Mouse (Mus musculus): ENCODE measurements around the gene Fhad1.

The Fhad1 gene

DNA sequence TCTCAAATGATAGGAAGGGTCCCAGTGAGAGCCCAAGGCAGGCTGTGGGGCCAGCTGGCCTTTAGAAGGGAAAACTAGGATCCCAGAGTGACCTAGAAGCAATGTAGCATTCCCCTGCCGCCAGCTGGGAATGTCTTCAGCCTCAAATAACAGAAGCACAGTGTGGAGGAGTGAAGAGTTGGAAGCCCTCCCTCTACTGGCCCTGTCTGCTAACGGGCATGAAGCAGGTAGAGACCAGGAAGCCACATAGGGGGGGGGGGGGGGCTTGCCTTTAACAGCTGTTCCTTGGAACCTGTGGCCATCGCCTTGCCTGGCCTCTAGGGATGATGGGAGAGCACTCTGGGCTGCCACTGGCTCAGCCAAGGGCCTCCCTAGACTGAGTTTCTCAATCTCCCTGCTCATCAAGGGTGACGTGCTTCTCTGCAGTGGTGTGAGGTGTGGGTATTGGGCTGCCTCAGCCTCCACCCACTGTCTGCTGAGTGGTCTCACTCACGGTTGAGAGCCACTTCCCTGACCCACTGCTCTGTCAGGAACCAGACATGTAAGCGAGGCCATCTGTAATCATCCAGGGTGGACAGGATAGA lies 128.4 kb downstream of the Fhad1 start:
- no peak for DNase-seq (ENCODE audit: low spot score in 2 of 2)

GRCm38 (mm10) chr4:141885451-141885850 lies 129.4 kb downstream of the Fhad1 start:
- DNase-seq (ENCODE audit: low spot score in 2 of 2), result peak in 1 of 2 experiments; percentile 65

- no peak for DNase-seq (ENCODE audit: low spot score in 2 of 2)
These were observed 132.0 kb downstream of the Fhad1 start for GRCm38 (mm10) chr4:141882858-141883257.

- DNase-seq (ENCODE audit: low spot score in 2 of 2), result no peak
These were observed 132.9 kb downstream of the Fhad1 start for GRCm38 (mm10) chr4:141881950-141882349.

DNA sequence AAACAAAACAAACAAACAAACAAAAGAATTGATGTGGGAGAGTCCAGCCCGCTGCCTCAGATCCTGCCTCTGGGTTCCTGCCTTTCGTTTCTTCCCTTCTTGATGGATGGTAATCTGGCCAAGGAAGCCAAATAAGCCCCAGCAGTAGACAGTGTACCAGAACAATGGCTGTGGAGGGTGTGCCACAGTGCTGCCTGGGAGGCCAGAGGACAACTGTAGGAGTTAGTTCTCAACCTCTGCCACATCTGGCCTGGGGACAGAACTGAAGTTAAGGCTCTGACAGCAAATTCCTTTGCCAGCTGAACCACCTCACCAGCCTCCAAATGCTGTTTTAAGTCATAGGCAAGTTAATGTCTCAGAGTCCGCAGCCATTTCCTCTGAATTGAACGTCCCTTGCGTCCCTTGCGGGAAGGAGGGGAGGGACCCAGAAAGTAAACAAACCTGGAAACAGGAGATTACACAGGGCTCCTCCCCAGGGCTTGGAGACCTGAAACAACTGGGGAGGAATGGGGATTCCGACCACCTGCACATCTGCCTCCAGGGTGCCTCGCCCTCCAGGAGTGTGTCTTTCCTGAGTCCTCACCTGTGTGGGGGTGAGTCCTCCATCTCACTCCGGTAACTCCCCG lies 133.5 kb downstream of the Fhad1 start:
- DNase-seq (ENCODE audit: low spot score in 2 of 2), result no peak

- no peak for DNase-seq (ENCODE audit: low spot score in 2 of 2)
These were observed 135.0 kb downstream of the Fhad1 start for GRCm38 (mm10) chr4:141879875-141880274.

GRCm38 (mm10) chr4:141879074-141879473 lies 135.8 kb downstream of the Fhad1 start:
- peak in 1 of 2 experiments; percentile 56 for DNase-seq (ENCODE audit: low spot score in 2 of 2)

DNA sequence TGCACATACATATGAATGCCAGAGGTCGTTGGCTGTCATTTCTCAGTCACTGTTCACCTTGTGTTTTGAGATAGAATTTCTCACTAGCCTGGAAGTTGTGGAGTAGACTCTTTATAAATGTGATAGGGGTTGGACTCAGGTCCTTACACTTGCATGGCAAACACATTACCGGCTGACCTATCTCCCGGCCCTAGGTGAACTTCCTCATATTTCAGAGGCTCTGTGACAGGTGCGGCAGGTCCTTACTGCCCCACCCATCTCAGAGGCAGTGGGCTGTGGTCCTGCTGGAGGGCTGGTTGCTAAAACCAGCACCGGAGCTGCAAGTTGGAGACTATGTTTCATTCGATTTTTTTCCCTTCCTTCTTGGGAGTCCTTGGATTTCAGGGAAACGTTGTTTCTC lies 136.3 kb downstream of the Fhad1 start:
- no peak for DNase-seq (ENCODE audit: low spot score in 2 of 2)

GRCm38 (mm10) chr4:141875481-141876108 lies 139.3 kb downstream of the Fhad1 start:
- DNase-seq (ENCODE audit: low spot score in 2 of 2), result no peak

DNA sequence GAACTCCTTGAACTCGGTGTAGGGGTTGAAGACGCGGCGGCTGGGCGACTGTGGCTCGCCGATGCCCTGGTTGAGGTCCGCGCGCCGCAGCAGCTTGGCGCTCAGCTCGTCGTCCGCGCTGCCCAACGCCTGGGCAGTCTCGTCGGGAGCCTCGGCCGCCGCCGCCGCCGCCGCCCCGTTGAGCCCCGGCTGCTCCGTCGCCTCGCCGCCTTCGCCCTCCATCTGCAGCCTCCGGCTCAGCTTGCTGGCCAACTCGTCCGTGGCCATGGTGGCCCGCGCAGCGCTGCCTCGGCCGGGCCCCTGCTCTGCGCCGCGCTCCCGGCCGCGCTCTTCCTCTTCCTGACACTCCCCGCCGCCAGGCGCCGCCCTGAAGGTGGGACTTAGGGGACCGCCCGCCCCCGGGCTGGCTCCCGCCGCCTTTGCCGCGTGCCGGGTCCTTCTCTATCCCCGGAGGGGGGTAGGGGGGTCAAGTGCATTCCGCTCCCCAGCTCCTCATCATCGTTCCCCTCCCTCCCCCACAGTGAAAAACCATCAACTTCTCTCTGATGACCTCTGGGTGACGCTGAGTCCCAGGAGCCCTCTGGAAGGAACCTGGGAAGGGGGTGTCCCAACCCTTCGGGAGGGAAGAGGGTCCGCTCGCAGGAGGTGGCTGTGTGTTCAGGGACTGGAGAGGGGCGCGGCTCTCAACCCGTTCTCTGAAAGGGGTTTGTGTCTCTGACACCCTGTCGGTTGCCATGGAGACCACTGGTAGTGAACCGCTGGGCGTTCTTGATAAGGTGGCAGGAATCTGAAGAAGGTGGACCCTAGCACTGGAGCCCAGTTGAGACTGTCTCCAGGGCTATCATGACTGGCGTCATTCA lies 140.1 kb downstream of the Fhad1 start, which contains the start of gene Efhd2:
Gene Efhd2, minus strand, starts transcription at position 320 of the 860 bp plus-strand sequence.
- peak; percentile 72 to 75 for DNase-seq (ENCODE audit: low spot score in 2 of 2)

- no peak for DNase-seq (ENCODE audit: low spot score in 2 of 2)
These were observed 140.7 kb downstream of the Fhad1 start for GRCm38 (mm10) chr4:141874111-141874600.

DNA sequence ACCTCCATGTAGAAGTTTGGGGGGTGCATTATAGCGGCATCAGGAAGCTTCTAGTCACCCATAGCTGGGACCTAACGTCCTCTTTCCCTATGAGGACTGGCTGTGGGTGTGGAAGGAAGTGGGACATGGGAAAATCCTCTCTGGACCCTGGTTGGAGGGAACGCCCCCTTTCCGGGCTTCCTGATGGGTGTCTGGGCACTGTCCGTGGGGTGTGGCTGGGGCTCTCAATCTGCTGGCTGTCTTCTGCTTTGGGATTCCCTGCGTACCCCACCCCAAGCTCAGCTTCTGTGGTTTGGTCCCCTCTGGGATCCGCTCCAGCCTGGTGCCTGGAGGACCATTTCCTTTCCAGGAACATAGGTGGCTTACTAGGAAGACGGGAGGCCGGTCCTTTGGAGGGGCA lies 141.9 kb downstream of the Fhad1 start:
- DNase-seq (ENCODE audit: low spot score in 2 of 2), result no peak

GRCm38 (mm10) chr4:141871909-141872308 lies 143.0 kb downstream of the Fhad1 start:
- peak in 1 of 2 experiments; percentile 54 for DNase-seq (ENCODE audit: low spot score in 2 of 2)

GRCm38 (mm10) chr4:141871333-141871725 lies 143.6 kb downstream of the Fhad1 start:
- no peak for DNase-seq (ENCODE audit: low spot score in 2 of 2)

GRCm38 (mm10) chr4:141870666-141871332 lies 144.1 kb downstream of the Fhad1 start:
- no peak for DNase-seq (ENCODE audit: low spot score in 2 of 2)

GRCm38 (mm10) chr4:141869436-141870215 lies 145.3 kb downstream of the Fhad1 start:
- DNase-seq (ENCODE audit: low spot score in 2 of 2), result peak in 1 of 2 experiments; percentile 19

DNA sequence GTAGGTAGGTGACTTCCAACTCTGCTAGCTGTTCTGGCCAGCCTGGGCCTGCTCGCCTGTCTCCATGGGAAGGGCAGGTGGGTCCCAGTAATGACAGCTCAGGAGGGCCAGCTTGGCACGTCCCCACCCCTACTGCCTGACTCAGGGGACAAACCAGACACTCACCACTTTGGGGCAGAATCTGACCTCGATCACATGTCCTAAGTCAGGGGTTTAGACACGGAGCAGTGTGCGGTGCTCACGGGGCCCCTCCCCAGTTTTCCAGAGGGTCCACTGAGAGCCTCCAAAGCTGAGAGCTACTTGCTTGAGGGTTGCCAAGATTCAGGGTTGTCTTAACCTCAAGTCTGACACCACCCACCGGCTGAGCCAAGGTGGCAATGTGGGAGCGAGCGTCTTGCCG lies 146.8 kb downstream of the Fhad1 start:
- DNase-seq (ENCODE audit: low spot score in 2 of 2), result no peak

DNA sequence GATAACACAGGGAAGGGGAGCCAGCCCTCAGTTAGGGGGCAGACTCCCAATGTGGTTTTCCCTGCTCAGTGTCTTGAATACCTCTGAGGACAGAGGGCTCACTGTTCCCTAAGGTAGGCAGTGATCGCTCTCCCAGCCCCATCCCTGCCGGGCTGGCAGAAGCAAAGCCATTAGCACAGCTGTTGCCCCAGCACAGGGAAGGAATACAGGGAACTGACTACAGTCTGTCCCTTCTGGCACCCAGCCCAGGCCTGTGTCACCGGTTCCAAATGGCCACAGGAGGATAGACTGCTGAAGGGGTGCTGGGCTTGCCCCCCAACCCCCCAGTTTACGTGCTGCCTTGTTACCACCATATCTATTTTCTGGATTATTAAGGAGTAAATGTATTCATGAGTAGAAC lies 147.4 kb downstream of the Fhad1 start:
- DNase-seq (ENCODE audit: low spot score in 2 of 2), result peak in 1 of 2 experiments; percentile 56

DNA sequence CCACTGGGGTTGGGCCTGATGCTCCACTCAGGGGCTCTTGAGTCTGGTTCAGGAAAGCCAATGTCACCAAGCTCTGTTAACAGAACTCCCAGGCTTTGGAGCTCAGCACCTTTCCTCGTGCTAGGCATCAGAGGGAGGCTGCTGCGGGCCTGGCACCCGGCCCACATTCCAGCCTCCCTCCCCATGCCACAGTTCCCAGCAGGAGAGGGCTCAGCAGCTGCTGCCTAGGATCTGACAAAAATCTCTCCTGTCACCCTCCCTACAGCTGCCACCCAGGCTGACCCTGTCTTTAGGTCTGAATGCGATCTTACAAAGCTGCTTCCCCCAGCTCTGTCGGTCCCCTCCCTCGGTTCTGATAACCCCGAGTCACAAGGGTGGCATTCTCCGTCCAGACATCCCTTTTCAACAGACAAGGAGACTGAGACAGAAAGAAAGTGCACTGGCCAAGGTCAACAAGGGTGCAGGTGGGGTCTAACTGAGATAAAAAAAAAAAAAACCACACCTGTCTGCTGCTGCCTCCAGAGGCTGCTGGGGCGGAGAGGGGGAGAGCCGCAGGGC lies 147.9 kb downstream of the Fhad1 start:
- peak in 1 of 2 experiments; percentile 50 for DNase-seq (ENCODE audit: low spot score in 2 of 2)

DNA sequence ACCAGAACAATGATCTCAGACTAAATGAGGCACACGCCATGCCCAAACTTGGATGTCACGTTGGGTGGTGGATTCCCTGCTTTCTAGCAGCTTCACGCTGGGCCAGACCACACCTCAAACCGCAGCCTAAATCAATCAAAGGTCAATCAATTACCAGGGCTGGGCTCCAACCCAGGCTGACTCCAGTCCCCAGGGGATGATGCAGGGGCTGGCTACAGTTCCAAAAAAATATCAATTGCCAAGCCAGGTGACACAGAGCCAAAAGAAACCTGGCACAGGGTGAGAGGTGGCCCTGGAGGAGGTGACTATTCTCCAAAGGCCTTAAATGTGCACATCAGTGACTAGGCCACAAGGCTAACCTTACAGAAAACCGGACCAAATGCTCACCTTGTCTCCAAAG lies 149.3 kb downstream of the Fhad1 start:
- no peak for DNase-seq (ENCODE audit: low spot score in 2 of 2)

Data from right cerebral cortex, adult 2 months (tissue).